Mouse (Mus musculus) kidney, embryonic 16.5 days (tissue): ENCODE results near the gene Atp6ap1l. TPM values are rescaled to one million over a fixed set of nuclear protein-coding genes. Genes with fewer than 3 reads are reported as not detected.

Experiments used
- ATAC-seq: fragments of 200-750 bp; cut with Nextera tagmentation; 2 replicates; pipeline ENCODE4 v1.8.0; 2017; ENCODE audit warnings: moderate TSS enrichment; ENCODE audit not compliant: low FRiP score, low TSS enrichment
- H3K27ac ChIP-seq: fragments of 300-500 bp; sonication (generic); 2 replicates; pipeline ENCODE4 v1.5.1; 2014; ENCODE audit warnings: low read length
- H3K27me3 ChIP-seq: fragments of 300-500 bp; sonication (generic); 2 replicates; pipeline ENCODE4 v1.6.1; 2014; ENCODE audit warnings: low read length, control low read depth, mixed read lengths; ENCODE audit not compliant: insufficient read depth
- H3K36me3 ChIP-seq: fragments of 300-500 bp; sonication (generic); 2 replicates; pipeline ENCODE4 v1.6.1; 2014; ENCODE audit warnings: low read length, control low read depth, mixed read lengths; ENCODE audit not compliant: insufficient read depth
- H3K4me1 ChIP-seq: fragments of 300-500 bp; sonication (generic); 2 replicates; pipeline ENCODE4 v1.6.1; 2014; ENCODE audit warnings: low read length, control low read depth, mixed read lengths; ENCODE audit not compliant: insufficient read depth
- H3K4me2 ChIP-seq: fragments of 300-500 bp; sonication (generic); replicated peaks from 2 replicates; pipeline ENCODE4 v1.6.1; 2014; ENCODE audit warnings: low read depth, low read length
- H3K4me3 ChIP-seq: fragments of 300-500 bp; sonication (generic); 2 replicates; pipeline ENCODE4 v1.5.1; 2014; ENCODE audit warnings: mild to moderate bottlenecking, low read length
- H3K9ac ChIP-seq: fragments of 300-500 bp; sonication (generic); replicated peaks from 2 replicates; pipeline ENCODE4 v1.6.1; 2014; ENCODE audit warnings: low read length
- H3K9me3 ChIP-seq: fragments of 300-500 bp; sonication (generic); 2 replicates; pipeline ENCODE4 v1.6.1; 2016; ENCODE audit warnings: low read length, control low read depth
- WGBS: fragments of 180-500 bp; shearing (Covaris S2); extraction: QIAGEN DNeasy Blood & Tissue Kit; methylation state at CpG from one replicate; pipeline ENCODE4 v1.1.7; 2014; 5-methylcytosine and 5-hydroxymethylcytosine counted together
- polyA plus RNA-seq: library from polyadenylated mRNA; unstranded; fragments of >200 nt; fragmentation: Nextera tagmentation; extraction: Ambion mirVana; gene quantifications from 2 replicates; pipeline ENCODE4 v1.2.1, GENCODE M21; 2015

Gene Atp6ap1l
- polyA plus RNA-seq, 1 experiment from 2014 or later = not detected

DNA sequence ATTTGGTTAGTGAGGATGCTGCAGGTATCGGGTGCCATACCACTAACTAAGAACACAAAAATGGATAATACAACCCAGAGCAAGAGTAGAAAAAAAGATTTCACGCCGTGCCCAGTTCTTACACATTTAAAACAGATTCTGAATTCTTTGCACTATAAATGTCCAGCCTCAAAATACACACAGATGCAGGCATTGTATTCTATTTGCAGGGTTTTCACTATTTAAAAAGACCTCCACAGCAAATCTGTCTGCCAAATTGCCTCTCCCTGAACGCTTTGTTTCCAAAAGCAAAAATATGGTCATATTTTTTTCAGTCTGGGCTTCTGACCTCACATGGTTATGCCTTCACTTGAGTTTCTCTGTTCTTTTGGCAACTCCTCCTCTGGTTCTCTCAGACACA is 10.3 kb downstream of the Atp6ap1l start:
- Histone ChIP-seq H3K27me3 (no peaks in the 10 kb centered on the region), H3K4me1 (no peaks in the 10 kb centered on the region), H3K9me3 (peaks cover 3% of the 10 kb centered on the region; the same call in 1 of the 2 replicates), H3K4me2 (no peak overlapping the region), H3K4me3 (no peak overlapping the region), H3K36me3 (no peaks in the 10 kb centered on the region), H3K27ac (no peak overlapping the region), H3K9ac (no peak overlapping the region)
- ATAC-seq = no peak
- 90% methylated on average over 4 of the region's 4 CpGs for WGBS

DNA sequence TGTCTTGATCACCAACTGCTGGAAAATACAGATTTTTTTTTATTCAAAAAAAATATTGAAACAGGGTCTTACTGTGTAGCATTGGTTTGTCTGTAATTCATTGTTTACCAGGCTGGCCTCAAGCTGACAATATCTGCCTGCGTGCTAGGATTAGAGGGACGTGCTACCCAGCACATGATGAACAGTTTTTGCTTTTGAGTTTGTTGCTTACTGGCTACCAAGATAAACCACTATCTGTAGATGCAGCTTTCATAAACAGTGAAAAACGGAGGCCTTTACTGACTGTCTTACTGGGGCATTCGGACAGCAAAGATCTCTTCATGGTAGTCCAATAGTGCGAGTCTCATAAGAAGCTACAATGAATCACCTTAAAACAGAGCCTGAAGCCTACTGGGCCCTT is 15.0 kb downstream of the Atp6ap1l start:
- 89% methylated on average over 5 of the region's 5 CpGs for WGBS
- H3K4me1 ChIP-seq = peaks cover 5% of the 10 kb centered on the region; the same call in 1 of the 2 replicates
- ATAC-seq = no peak

DNA sequence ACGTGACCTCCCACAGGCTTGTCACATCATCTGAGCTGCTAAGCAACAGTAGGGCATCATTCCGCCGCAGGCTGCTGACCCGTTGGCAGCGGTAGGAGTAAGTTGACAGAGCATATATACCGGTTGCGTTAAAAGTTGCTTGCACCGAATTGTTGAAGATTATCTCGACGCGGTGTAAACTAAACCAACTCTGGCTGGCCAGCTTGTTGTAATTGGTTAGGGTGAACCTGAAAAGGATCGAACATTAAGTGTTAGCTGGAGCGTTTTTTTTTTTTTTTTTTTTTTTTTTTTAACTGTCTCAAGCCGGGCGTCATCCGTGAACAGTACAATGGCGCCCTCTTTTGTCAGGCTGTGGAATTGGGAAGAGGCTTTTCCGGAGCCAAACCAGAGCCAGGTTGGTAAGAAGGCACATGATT is 18.6 kb downstream of the Atp6ap1l start:
- Histone ChIP-seq H3K9me3 (no peaks in the 10 kb centered on the region), H3K27me3 (no peaks in the 10 kb centered on the region), H3K36me3 (no peaks in the 10 kb centered on the region), H3K9ac (peak overlapping the region; percentile 60), H3K4me1 (peaks cover 5% of the 10 kb centered on the region; the same call in 1 of the 2 replicates), H3K4me3 (peak overlapping the region; percentile 52), H3K27ac (no peak overlapping the region), H3K4me2 (peak overlapping the region; percentile 74)
- peak; percentile 62; the same call in 1 of the 2 replicates for ATAC-seq
- 1% methylated on average over 18 of the region's 18 CpGs for whole genome bisulfite sequencing

More for the DNA sequence above, 15.0 kb downstream of the Atp6ap1l start:
- Histone ChIP-seq H3K9me3 (no peaks in the 10 kb centered on the region), H3K4me2 (no peak overlapping the region), H3K36me3 (no peaks in the 10 kb centered on the region), H3K4me3 (no peak overlapping the region), H3K9ac (no peak overlapping the region), H3K27me3 (no peaks in the 10 kb centered on the region), H3K27ac (no peak overlapping the region)

DNA sequence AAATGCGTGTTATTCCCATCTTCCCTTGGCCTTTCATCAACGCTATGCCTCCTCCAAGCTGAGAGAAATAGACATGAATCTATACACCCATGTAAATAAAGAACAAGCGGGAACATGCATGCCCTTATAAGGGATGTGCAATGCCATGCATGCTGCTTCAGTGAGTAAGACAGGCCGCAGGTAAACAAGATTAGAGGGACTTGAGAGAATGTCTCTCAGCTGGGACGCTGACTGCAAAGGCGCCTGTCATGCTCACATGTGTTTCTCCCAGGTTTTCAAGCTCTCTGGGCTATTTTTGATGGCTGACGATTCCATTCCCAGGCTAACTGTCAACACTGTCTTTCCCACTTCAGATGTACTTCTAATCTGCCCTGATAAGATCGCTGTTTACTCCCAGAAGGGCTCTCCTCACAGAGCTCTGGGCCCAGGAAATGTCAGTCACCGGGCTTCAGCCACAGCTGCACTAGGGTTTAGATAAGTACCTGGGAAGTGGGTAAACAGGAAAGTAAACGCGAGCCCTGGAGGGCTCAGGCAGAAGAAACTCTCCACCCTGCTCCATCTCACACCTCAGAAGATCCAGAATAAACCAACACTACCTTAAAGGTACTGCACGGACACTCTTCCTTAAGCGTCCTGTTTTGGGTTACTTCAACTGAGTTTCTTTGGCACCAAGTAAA is 19.2 kb downstream of the Atp6ap1l start:
- peak; percentile 57; the same call in 1 of the 2 replicates for ATAC-seq
- Histone ChIP-seq H3K27ac (no peak overlapping the region), H3K27me3 (no peaks in the 10 kb centered on the region), H3K4me3 (peak overlapping the region; percentile 52), H3K9me3 (no peaks in the 10 kb centered on the region), H3K9ac (no peak overlapping the region), H3K4me1 (peaks cover 5% of the 10 kb centered on the region; the same call in 1 of the 2 replicates), H3K36me3 (no peaks in the 10 kb centered on the region), H3K4me2 (peak overlapping the region; percentile 74)
- WGBS = 50% methylated on average over 13 of the region's 13 CpGs

DNA sequence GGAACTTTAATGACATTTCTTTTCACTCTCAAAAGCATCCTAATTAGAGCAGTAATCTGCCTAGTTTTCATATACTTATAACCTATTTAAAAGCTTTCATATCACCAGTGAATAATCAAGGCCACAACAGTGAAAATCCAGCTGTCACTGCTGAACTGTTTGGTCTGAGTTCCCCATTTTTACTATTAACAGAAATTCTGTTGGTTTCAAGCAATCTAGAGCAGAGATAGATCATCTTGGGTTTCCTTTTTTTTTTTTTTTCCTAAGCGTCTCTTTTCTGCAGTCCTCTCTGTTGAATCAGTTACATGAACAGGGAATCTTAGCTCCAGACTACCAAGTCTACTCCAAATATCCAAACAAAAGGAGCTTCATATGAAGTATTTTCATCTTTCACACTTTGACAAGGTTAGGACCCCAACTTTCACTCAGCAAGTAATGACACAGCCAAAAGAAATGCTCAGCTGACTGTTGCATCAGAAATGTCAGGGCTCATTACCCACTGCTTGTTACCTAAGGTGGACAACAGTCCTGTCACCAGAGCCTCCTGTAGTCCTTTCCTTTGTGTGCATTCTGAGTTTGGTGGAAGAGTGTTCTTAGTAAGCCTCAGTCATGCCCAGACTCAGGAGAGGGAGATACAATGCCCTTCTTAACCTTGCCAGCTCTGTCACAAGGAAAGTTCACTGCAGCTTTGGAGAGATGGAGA is 23.3 kb downstream of the Atp6ap1l start:
- no peak overlapping the region for H3K4me3 ChIP-seq
- no peak for ATAC-seq
- H3K9ac ChIP-seq = no peak overlapping the region
- H3K27ac ChIP-seq = no peak overlapping the region
- H3K27me3 ChIP-seq = no peaks in the 10 kb centered on the region
- WGBS = 80% methylated on average over 1 of the region's 1 CpGs
- no peak overlapping the region for H3K4me2 ChIP-seq
- H3K9me3 ChIP-seq = no peaks in the 10 kb centered on the region
- peaks cover 5% of the 10 kb centered on the region; the same call in 1 of the 2 replicates for H3K4me1 ChIP-seq
- H3K36me3 ChIP-seq = no peaks in the 10 kb centered on the region

DNA sequence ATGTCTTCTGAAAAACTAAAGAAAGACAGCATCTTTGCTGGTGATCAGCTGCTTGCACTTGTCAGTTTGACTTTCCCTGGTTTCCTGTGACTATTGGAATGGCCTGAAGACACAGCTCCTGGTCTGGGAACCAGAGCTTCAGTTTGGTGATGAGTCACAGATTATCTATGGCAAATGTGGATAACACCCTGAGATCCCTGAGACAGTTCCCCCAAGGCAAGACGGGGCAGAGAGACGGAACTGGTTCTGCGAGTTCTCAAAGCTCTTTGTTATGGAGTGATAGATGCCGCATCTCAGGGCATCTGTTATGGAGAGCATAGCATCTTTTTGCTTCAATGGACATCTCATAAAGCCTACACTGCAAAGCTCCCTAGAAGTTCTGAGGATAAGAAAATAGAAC is 33.6 kb downstream of the Atp6ap1l start:
- Histone ChIP-seq H3K9me3 (no peaks in the 10 kb centered on the region), H3K4me1 (no peaks in the 10 kb centered on the region), H3K4me2 (no peak overlapping the region), H3K4me3 (no peak overlapping the region), H3K27me3 (no peaks in the 10 kb centered on the region), H3K27ac (no peak overlapping the region), H3K36me3 (no peaks in the 10 kb centered on the region), H3K9ac (no peak overlapping the region)
- WGBS = 77% methylated on average over 4 of the region's 4 CpGs
- no peak for ATAC-seq

DNA sequence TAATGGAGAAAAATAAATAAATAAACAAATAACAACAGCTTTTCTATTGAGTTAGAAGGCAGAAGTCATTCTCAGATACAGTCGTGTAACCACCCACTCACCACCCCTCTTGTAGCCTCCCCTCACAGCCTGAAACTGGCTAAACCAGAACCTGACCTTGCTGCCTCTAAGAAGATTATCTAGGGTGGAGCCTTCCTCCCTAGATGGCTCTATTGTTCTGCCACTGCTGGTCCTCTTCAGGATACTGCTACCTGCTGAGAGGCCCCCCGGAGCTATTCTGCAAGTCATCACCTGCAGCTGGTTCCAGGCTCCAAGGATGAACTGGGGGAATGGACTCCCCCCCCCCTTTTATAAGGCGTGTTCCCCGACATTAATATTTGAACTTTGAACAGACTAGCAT is 36.0 kb downstream of the Atp6ap1l start:
- no peak for ATAC-seq
- no peaks in the 10 kb centered on the region for H3K9me3 ChIP-seq
- no peaks in the 10 kb centered on the region for H3K27me3 ChIP-seq
- no peak overlapping the region for H3K4me3 ChIP-seq
- 37% methylated on average over 4 of the region's 4 CpGs for WGBS
- no peak overlapping the region for H3K27ac ChIP-seq
- no peak overlapping the region for H3K4me2 ChIP-seq
- H3K36me3 ChIP-seq = no peaks in the 10 kb centered on the region
- no peak overlapping the region for H3K9ac ChIP-seq
- H3K4me1 ChIP-seq = no peaks in the 10 kb centered on the region

DNA sequence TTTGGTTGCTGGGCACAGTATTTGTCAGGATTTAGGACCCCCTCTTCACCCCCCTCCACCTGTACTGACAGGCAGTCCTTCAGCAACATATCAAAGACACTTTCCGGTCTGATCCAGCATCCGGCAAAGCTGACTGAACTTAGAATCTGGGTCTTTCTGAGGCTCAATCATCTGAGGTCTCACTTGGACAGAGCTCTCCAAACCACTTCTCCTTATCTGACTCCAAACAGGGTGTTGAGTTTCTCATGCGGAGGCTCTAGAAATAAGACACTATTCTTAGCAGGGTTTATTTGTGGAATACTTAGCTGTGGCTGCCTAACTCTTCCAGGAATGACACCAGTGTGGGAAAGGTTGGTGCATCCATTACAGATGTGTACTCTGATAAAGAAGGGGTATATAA is 43.0 kb downstream of the Atp6ap1l start:
- no peaks in the 10 kb centered on the region for H3K27me3 ChIP-seq
- no peaks in the 10 kb centered on the region for H3K9me3 ChIP-seq
- no peaks in the 10 kb centered on the region for H3K4me1 ChIP-seq
- no peak overlapping the region for H3K9ac ChIP-seq
- H3K36me3 ChIP-seq = no peaks in the 10 kb centered on the region
- H3K4me3 ChIP-seq = no peak overlapping the region
- no peak for ATAC-seq
- no peak overlapping the region for H3K4me2 ChIP-seq
- H3K27ac ChIP-seq = no peak overlapping the region
- 77% methylated on average over 3 of the region's 3 CpGs for WGBS

DNA sequence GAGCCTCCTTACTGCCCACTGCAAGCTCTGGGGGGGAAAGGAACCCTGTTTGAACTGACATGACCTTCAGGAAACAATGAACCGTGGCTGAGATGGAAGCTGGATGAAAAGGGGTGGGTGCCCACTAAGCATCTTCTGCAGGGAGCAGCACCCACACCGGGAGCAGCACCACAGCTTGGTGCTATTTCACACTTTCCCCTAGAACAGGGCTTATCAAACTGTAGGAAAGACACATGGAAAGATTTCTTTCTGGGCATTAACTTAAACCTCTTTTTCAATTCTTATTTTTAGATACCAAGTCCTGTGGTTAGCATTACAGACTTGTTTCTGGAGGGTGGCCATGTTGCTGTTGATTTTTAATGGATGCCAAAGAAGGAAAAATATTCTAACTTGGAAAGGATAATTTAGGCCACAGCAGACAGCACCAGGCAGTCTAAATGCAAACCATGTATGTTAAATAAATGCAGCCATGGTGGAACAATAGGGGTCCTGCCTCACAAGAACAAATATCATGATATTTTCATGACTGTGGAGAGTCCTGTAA is 44.2 kb downstream of the Atp6ap1l start:
- 53% methylated on average over 2 of the region's 2 CpGs for WGBS
- no peaks in the 10 kb centered on the region for H3K9me3 ChIP-seq
- H3K4me3 ChIP-seq = no peak overlapping the region
- no peak for ATAC-seq
- H3K4me1 ChIP-seq = no peaks in the 10 kb centered on the region
- H3K9ac ChIP-seq = no peak overlapping the region
- no peaks in the 10 kb centered on the region for H3K36me3 ChIP-seq
- H3K27ac ChIP-seq = no peak overlapping the region
- H3K4me2 ChIP-seq = no peak overlapping the region
- H3K27me3 ChIP-seq = no peaks in the 10 kb centered on the region
